Mouse (Mus musculus) monocyte, adult 2 months (primary cell): ENCODE measurements around the gene Espn.

ENCODE experiments used
- DNase-seq, 2 experiments: peaks; one replicate each; pipeline ENCODE4 v3.0.0; 2022; ENCODE audit warnings: low spot score in 2 of 2, low read depth in 1 of 2

Espn gene

GRCm38 (mm10) chr4:152072121-152072601 is 80.0 kb downstream of the Espn start, which contains the start of gene Plekhg5:
Gene Plekhg5 (plus strand): TSS chr4:152072498.
- no peak for DNase-seq

DNA sequence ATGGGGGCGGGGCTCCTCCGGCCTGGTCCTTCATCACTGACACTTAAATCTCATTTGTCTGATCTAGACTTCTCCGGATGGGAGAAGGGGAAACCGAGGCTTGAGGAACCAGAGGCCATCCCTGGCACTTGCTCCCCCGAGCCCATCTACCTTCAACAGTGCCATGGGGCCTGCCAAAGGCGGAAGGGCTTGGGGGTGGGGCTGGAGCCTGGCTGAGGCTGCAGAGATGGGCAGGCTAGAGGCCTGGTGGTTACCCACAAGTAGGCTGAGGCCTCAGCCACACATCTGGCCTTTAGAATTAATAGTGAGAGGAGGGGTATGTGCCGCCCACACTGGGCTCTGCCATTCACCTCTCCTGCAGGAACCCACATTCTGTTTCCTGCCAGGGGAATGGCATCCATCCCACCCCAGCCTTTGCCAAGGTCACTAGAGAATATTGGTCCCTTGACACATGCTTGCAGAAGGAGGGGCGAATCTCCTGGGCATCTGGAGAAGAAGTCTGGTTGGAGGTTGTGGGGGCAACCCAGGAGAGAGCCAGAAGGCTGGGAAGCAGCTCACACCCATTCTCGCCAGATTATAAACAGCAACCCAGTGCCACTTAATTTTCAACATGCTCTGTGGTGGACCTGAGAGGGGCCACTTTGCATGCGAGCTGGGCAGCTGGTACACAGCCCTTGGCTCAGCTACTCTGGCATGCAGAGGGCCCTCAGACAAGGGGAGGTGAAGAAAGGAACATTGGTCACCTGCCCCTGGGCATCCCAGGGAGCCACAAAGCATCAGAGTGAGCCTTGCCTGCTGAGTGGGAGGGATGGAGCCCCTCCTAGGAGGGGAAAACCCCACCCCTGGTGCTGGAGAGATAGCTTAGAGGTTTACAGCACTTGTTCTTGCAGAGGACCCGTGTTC is 81.4 kb downstream of the Espn start:
- no peak for DNase-seq
